Mouse (Mus musculus) liver, adult 2 months (tissue): ENCODE data around the gene Gm26620. TPM values are rescaled to one million over a fixed set of nuclear protein-coding genes. Genes with fewer than 3 reads are reported as not detected.

ENCODE experiments used
- DNase-seq: peaks from one replicate; pipeline ENCODE4 v3.0.0-alpha.2; 2011; ENCODE audit warnings: low read depth, low spot score; ENCODE audit errors: extremely low read depth
- H3K27ac ChIP-seq: fragments of 200-500 bp; replicated peaks from 2 replicates; pipeline ENCODE4 v1.5.1; 2012; ENCODE audit warnings: low read depth, mild to moderate bottlenecking, control low read depth, inconsistent platforms, low read length; ENCODE audit not compliant: insufficient read depth
- H3K27me3 ChIP-seq: fragments of 200-500 bp; 2 replicates; pipeline ENCODE4 v1.6.1; 2012; ENCODE audit warnings: mild to moderate bottlenecking, moderate library complexity, low read length, inconsistent platforms; ENCODE audit not compliant: control insufficient read depth, insufficient read depth
- H3K36me3 ChIP-seq: fragments of 200-500 bp; 2 replicates; pipeline ENCODE4 v1.6.1; 2012; ENCODE audit warnings: low read length, inconsistent platforms; ENCODE audit not compliant: control insufficient read depth, insufficient read depth
- H3K4me1 ChIP-seq: fragments of 200-500 bp; 2 replicates; pipeline ENCODE4 v1.6.1; 2011; ENCODE audit warnings: low read length; ENCODE audit not compliant: control insufficient read depth, insufficient read depth
- H3K4me3 ChIP-seq: fragments of 200-500 bp; 2 replicates; pipeline ENCODE4 v1.5.1; 2011; ENCODE audit warnings: low read depth, mild to moderate bottlenecking, control low read depth, low read length, moderate library complexity; ENCODE audit not compliant: insufficient read depth
- H3K79me2 ChIP-seq: fragments of 200-500 bp; 2 replicates; pipeline ENCODE4 v1.6.1; 2012; ENCODE audit warnings: inconsistent platforms, mild to moderate bottlenecking, low read length, moderate library complexity; ENCODE audit not compliant: control insufficient read depth, insufficient read depth
- H3K9ac ChIP-seq: fragments of 200-500 bp; 2 replicates; pipeline ENCODE4 v1.6.1; 2012; ENCODE audit warnings: low read depth, mild to moderate bottlenecking, control low read depth, inconsistent platforms, low read length
- CTCF ChIP-seq: fragments of 200-500 bp; IDR thresholded peaks from 2 replicates; pipeline ENCODE4 v1.5.1; 2011; ENCODE audit warnings: low read depth, low read length, control low read depth
- POLR2A ChIP-seq: fragments of 200-500 bp; IDR thresholded peaks from 2 replicates; pipeline ENCODE4 v1.6.1; 2011; ENCODE audit warnings: low read length, control low read depth; ENCODE audit not compliant: insufficient read depth; ENCODE audit errors: extremely low read depth
- WGBS: fragments of 180-500 bp; shearing (Covaris S2); methylation state at CpG from one replicate; pipeline ENCODE4 v1.1.7; 2018; 5-methylcytosine and 5-hydroxymethylcytosine counted together
- polyA plus RNA-seq: library from polyadenylated mRNA; depleted of rRNA; stranded (reverse); fragments of >200 nt; gene quantifications from 2 replicates; pipeline ENCODE4 v1.2.3, GENCODE M21; 2012
- total RNA-seq: library from RNA; depleted of rRNA; stranded (reverse); fragments of >200 nt; gene quantifications from 2 replicates; pipeline ENCODE4 v1.2.3, GENCODE M21; 2014

The Gm26620 gene
- total and polyA plus RNA-seq, 2 experiments: 0.59 to 0.74 TPM

- H3K4me3 ChIP-seq: no peak overlapping the region
- no peak overlapping the region for H3K9ac ChIP-seq
- H3K27me3 ChIP-seq: no peaks in the 10 kb centered on the region
- no peaks in the 10 kb centered on the region for H3K79me2 ChIP-seq
- no peaks in the 10 kb centered on the region for H3K36me3 ChIP-seq
- no peak overlapping the region for H3K27ac ChIP-seq
- 92% methylated on average over 8 of the region's 8 CpGs for WGBS
- no peak for TF ChIP-seq POLR2A
- no peak for TF ChIP-seq CTCF
- DNase-seq: no peak
- no peaks in the 10 kb centered on the region for H3K4me1 ChIP-seq
Observed at GRCm38 (mm10) chr1:170919308-170919707, 34.4 kb downstream of the Gm26620 start.

GRCm38 (mm10) chr1:170924485-170924884 is 39.6 kb downstream of the Gm26620 start:
- WGBS: 69% methylated on average over 6 of the region's 6 CpGs
- no peak overlapping the region for H3K27ac ChIP-seq
- H3K27me3 ChIP-seq: no peaks in the 10 kb centered on the region
- no peak overlapping the region; the same call in 1 of the 2 replicates for H3K9ac ChIP-seq
- H3K36me3 ChIP-seq: no peaks in the 10 kb centered on the region
- H3K4me1 ChIP-seq: no peaks in the 10 kb centered on the region
- H3K79me2 ChIP-seq: no peaks in the 10 kb centered on the region
- no peak overlapping the region for H3K4me3 ChIP-seq
- DNase-seq: peak; percentile 34
- no peak for TF ChIP-seq CTCF
- no peak for TF ChIP-seq POLR2A

- no peaks in the 10 kb centered on the region for H3K27me3 ChIP-seq
- WGBS: 40% methylated on average over 6 of the region's 6 CpGs
- TF ChIP-seq POLR2A (no peak), CTCF (no peak)
- no peak overlapping the region for H3K4me3 ChIP-seq
- H3K27ac ChIP-seq: no peak overlapping the region
- no peak overlapping the region for H3K9ac ChIP-seq
- DNase-seq: no peak
- H3K79me2 ChIP-seq: no peaks in the 10 kb centered on the region
- H3K36me3 ChIP-seq: no peaks in the 10 kb centered on the region
- H3K4me1 ChIP-seq: no peaks in the 10 kb centered on the region
Observed at GRCm38 (mm10) chr1:170926941-170927340, 42.1 kb downstream of the Gm26620 start.

- TF ChIP-seq CTCF: no peak
- TF ChIP-seq POLR2A: no peak
- no peaks in the 10 kb centered on the region for H3K79me2 ChIP-seq
- no peaks in the 10 kb centered on the region for H3K4me1 ChIP-seq
- no peaks in the 10 kb centered on the region for H3K36me3 ChIP-seq
- no peaks in the 10 kb centered on the region for H3K27me3 ChIP-seq
- 88% methylated on average over 3 of the region's 3 CpGs for WGBS
- no peak for DNase-seq
- no peak within 1 kb of the TSS for H3K4me3 ChIP-seq
- no peak within 1 kb of the TSS for H3K9ac ChIP-seq
- no peak within 1 kb of the TSS for H3K27ac ChIP-seq
Observed at GRCm38 (mm10) chr1:170927378-170927777, 42.5 kb downstream of the Gm26620 start, which contains the start of gene Fcrla. Gene Fcrla, minus strand, starts transcription at chr1:170927583.

- H3K4me1 ChIP-seq: no peaks in the 10 kb centered on the region
- H3K36me3 ChIP-seq: no peaks in the 10 kb centered on the region
- no peaks in the 10 kb centered on the region for H3K79me2 ChIP-seq
- no peaks in the 10 kb centered on the region for H3K27me3 ChIP-seq
- TF ChIP-seq POLR2A: no peak
- no peak for TF ChIP-seq CTCF
- 77% methylated on average over 2 of the region's 2 CpGs for WGBS
- DNase-seq: no peak
- no peak overlapping the region for H3K27ac ChIP-seq
- H3K9ac ChIP-seq: no peak overlapping the region
- H3K4me3 ChIP-seq: no peak overlapping the region
Observed at GRCm38 (mm10) chr1:170928467-170928866, 43.6 kb downstream of the Gm26620 start.

GRCm38 (mm10) chr1:170929245-170929644 is 44.4 kb downstream of the Gm26620 start:
- Histone ChIP-seq H3K4me1 (no peaks in the 10 kb centered on the region), H3K36me3 (no peaks in the 10 kb centered on the region), H3K79me2 (no peaks in the 10 kb centered on the region), H3K27ac (no peak overlapping the region), H3K27me3 (no peaks in the 10 kb centered on the region), H3K4me3 (no peak overlapping the region), H3K9ac (no peak overlapping the region)
- TF ChIP-seq POLR2A (no peak), CTCF (no peak)
- WGBS: 86% methylated on average over 4 of the region's 4 CpGs
- DNase-seq: no peak
